Mouse (Mus musculus) intestine, postnatal 0 days (tissue): ENCODE data around the gene Tas1r1. TPM values are rescaled to one million over a fixed set of nuclear protein-coding genes. Genes with fewer than 3 reads are reported as not detected.
A peak's percentile ranks its signal among the peaks of the same experiment; 100 is the strongest.

ENCODE experiments used
- ATAC-seq: fragments of 200-750 bp; cut with Nextera tagmentation; 2 replicates; pipeline ENCODE4 v1.8.0; 2017; ENCODE audit warnings: mild to moderate bottlenecking, moderate TSS enrichment, moderate library complexity
- H3K27ac ChIP-seq: fragments of 300-500 bp; sonication (generic); 2 replicates; pipeline ENCODE4 v1.5.1; 2014; ENCODE audit warnings: mild to moderate bottlenecking, low read depth, low read length, moderate library complexity
- H3K27me3 ChIP-seq: fragments of 300-500 bp; sonication (generic); replicated peaks from 2 replicates; pipeline ENCODE4 v1.6.1; 2014; ENCODE audit warnings: low read length, mixed read lengths; ENCODE audit not compliant: control insufficient read depth, insufficient read depth
- H3K36me3 ChIP-seq: fragments of 300-500 bp; sonication (generic); 2 replicates; pipeline ENCODE4 v1.6.1; 2014; ENCODE audit warnings: mild to moderate bottlenecking, moderate library complexity; ENCODE audit not compliant: control insufficient read depth, insufficient read depth
- H3K4me1 ChIP-seq: fragments of 300-500 bp; sonication (generic); replicated peaks from 2 replicates; pipeline ENCODE4 v1.6.1; 2014; ENCODE audit warnings: antibody characterized with exemption, low read length, mixed read lengths; ENCODE audit not compliant: control insufficient read depth, insufficient read depth
- H3K4me2 ChIP-seq: fragments of 300-500 bp; sonication (generic); replicated peaks from 2 replicates; pipeline ENCODE4 v1.6.1; 2014; ENCODE audit warnings: low read depth, mild to moderate bottlenecking, moderate library complexity
- H3K4me3 ChIP-seq: fragments of 300-500 bp; sonication (generic); 2 replicates; pipeline ENCODE4 v1.5.1; 2014; ENCODE audit warnings: low read depth, low read length
- H3K9ac ChIP-seq: fragments of 300-500 bp; sonication (generic); 2 replicates; pipeline ENCODE4 v1.6.1; 2014; ENCODE audit warnings: mild to moderate bottlenecking, low read depth, low read length
- H3K9me3 ChIP-seq: fragments of 300-500 bp; sonication (generic); 2 replicates; pipeline ENCODE4 v1.6.1; 2016; ENCODE audit warnings: mixed run types; ENCODE audit not compliant: control insufficient read depth
- CTCF ChIP-seq: sonication (generic); IDR thresholded peaks from 2 replicates; pipeline ENCODE4 v1.5.1; 2016; ENCODE audit warnings: low read depth, mild to moderate bottlenecking, control low read depth, antibody characterized with exemption, moderate library complexity
- WGBS: fragments of 180-500 bp; shearing (Covaris S2); extraction: QIAGEN DNeasy Blood & Tissue Kit; methylation state at CpG from one replicate; pipeline ENCODE4 v1.1.7; 2014; 5-methylcytosine and 5-hydroxymethylcytosine counted together
- polyA plus RNA-seq: library from polyadenylated mRNA; unstranded; fragments of >200 nt; fragmentation: Nextera tagmentation; extraction: Ambion mirVana; gene quantifications from 2 replicates; pipeline ENCODE4 v1.2.1, GENCODE M21; 2015

Tas1r1 gene
- polyA plus RNA-seq, 1 experiment from 2014 or later = 0.08 TPM

DNA sequence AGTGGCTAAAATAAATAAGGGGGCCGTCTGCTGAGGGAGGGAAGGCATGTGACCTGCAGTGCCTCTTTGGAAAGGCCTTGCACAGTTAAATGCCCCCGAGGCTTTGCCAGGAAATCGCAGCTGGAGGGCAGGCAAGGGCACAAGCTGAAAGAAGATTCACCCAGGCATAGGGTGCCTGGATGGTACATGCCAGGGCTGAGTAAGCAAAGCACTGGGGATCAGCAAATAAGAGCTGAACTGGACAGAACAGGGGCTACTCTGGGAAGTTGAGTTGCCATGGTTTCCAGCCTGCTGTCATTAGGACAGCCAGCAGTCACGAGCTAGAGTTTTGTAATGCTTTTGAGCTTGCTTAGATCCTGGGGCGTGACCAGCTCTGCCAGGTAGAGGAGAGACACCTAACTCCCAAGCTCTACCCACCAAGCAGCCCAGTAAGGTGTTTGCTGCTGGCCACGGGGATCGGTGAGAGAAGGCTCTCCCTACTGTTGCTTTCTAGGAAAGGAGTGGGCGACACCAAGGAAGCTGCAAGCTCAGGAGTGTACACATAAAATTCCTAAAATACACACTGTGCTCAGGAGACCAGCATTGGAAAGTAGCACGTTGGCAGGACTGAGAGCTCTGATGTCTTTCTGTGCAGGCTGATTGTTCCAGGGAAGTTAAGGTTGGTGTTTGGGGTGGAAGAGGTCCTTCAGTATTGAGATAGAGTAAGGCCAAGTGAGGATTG, 24.2 kb upstream of the Tas1r1 start:
- Histone ChIP-seq H3K36me3 (peaks cover 22% of the 10 kb centered on the region), H3K4me1 (no peaks in the 10 kb centered on the region), H3K27ac (no peak overlapping the region), H3K9me3 (no peaks in the 10 kb centered on the region), H3K27me3 (no peaks in the 10 kb centered on the region), H3K4me2 (no peak overlapping the region), H3K9ac (no peak overlapping the region), H3K4me3 (no peak overlapping the region)
- ATAC-seq = no peak
- no peak for TF ChIP-seq CTCF
- WGBS = 56% methylated on average over 9 of the region's 9 CpGs

GRCm38 (mm10) chr4:152044609-152045008, 6.2 kb upstream of the Tas1r1 start:
- no peak for TF ChIP-seq CTCF
- no peak overlapping the region for H3K27ac ChIP-seq
- 87% methylated on average over 6 of the region's 6 CpGs for WGBS

GRCm38 (mm10) chr4:152043171-152043570, 4.8 kb upstream of the Tas1r1 start:
- H3K4me1 ChIP-seq = 0 out of 2 replicates have a peak, but pooled peaks cover 5% of the 10 kb centered on the region
- ATAC-seq = no peak
- H3K4me2 ChIP-seq = no peak overlapping the region
- no peak for TF ChIP-seq CTCF
- H3K27me3 ChIP-seq = no peaks in the 10 kb centered on the region
- no peaks in the 10 kb centered on the region for H3K9me3 ChIP-seq
- H3K27ac ChIP-seq = no peak overlapping the region
- WGBS = 84% methylated on average over 3 of the region's 3 CpGs
- no peak overlapping the region for H3K4me3 ChIP-seq
- H3K36me3 ChIP-seq = peaks cover 71% of the 10 kb centered on the region
- no peak overlapping the region for H3K9ac ChIP-seq

More at GRCm38 (mm10) chr4:152044609-152045008, 6.2 kb upstream of the Tas1r1 start:
- Histone ChIP-seq H3K9me3 (no peaks in the 10 kb centered on the region), H3K27me3 (no peaks in the 10 kb centered on the region), H3K4me2 (no peak overlapping the region), H3K4me3 (no peak overlapping the region), H3K4me1 (0 out of 2 replicates have a peak, but pooled peaks cover 5% of the 10 kb centered on the region), H3K9ac (no peak overlapping the region), H3K36me3 (peaks cover 73% of the 10 kb centered on the region)
- ATAC-seq = no peak

- Histone ChIP-seq H3K36me3 (peaks cover 60% of the 10 kb centered on the region), H3K4me2 (no peak overlapping the region), H3K27me3 (no peaks in the 10 kb centered on the region), H3K9me3 (no peaks in the 10 kb centered on the region), H3K4me3 (no peak overlapping the region), H3K27ac (no peak overlapping the region), H3K9ac (no peak overlapping the region), H3K4me1 (0 out of 2 replicates have a peak, but pooled peaks cover 5% of the 10 kb centered on the region)
- 95% methylated on average over 22 of the region's 22 CpGs for WGBS
- no peak for TF ChIP-seq CTCF
- ATAC-seq = no peak
Observed at GRCm38 (mm10) chr4:152041924-152042641, 3.7 kb upstream of the Tas1r1 start.

- WGBS = 2% methylated on average over 25 of the region's 25 CpGs
- TF ChIP-seq CTCF = no peak
- peak; percentile 32; the same call in 1 of the 2 replicates for ATAC-seq
- H3K27ac ChIP-seq = peak overlapping the region; percentile 11; the same call in 1 of the 2 replicates
- peaks cover 39% of the 10 kb centered on the region for H3K36me3 ChIP-seq
- H3K4me3 ChIP-seq = peak overlapping the region; percentile 77
- H3K9me3 ChIP-seq = no peaks in the 10 kb centered on the region
- peak overlapping the region; percentile 93 for H3K9ac ChIP-seq
- H3K4me2 ChIP-seq = peak overlapping the region; percentile 92
- no peaks in the 10 kb centered on the region for H3K27me3 ChIP-seq
- H3K4me1 ChIP-seq = 0 out of 2 replicates have a peak, but pooled peaks cover 5% of the 10 kb centered on the region
Observed at GRCm38 (mm10) chr4:152039831-152040310, 1.5 kb upstream of the Tas1r1 start.
